Mouse (Mus musculus) limb, embryonic 15.5 days (tissue): Measurements from ENCODE around the gene Cbx5. TPM values are rescaled to one million over a fixed set of nuclear protein-coding genes. Genes with fewer than 3 reads are reported as not detected.

Experiments
- ATAC-seq: fragments of 200-750 bp; cut with Nextera tagmentation; 2 replicates; pipeline ENCODE4 v1.8.0; 2017; ENCODE audit warnings: low read depth, moderate TSS enrichment; ENCODE audit not compliant: insufficient number of reproducible peaks, low FRiP score, low TSS enrichment
- H3K27ac ChIP-seq: fragments of 300-500 bp; sonication (generic); 2 replicates; pipeline ENCODE4 v1.5.1; 2015; ENCODE audit warnings: moderate library complexity, mild to moderate bottlenecking, inconsistent platforms
- H3K27me3 ChIP-seq: fragments of 300-500 bp; sonication (generic); 2 replicates; pipeline ENCODE4 v1.6.1; 2015; ENCODE audit warnings: inconsistent platforms
- H3K36me3 ChIP-seq: fragments of 300-500 bp; sonication (generic); 2 replicates; pipeline ENCODE4 v1.6.1; 2015; ENCODE audit warnings: inconsistent platforms
- H3K4me1 ChIP-seq: fragments of 300-500 bp; sonication (generic); 2 replicates; pipeline ENCODE4 v1.6.1; 2015; ENCODE audit warnings: inconsistent platforms
- H3K4me2 ChIP-seq: fragments of 300-500 bp; sonication (generic); 2 replicates; pipeline ENCODE4 v1.6.1; 2015; ENCODE audit warnings: mild to moderate bottlenecking, inconsistent platforms
- H3K4me3 ChIP-seq: fragments of 300-500 bp; sonication (generic); 2 replicates; pipeline ENCODE4 v1.5.1; 2015; ENCODE audit warnings: mild to moderate bottlenecking, inconsistent platforms
- H3K9ac ChIP-seq: fragments of 300-500 bp; sonication (generic); 2 replicates; pipeline ENCODE4 v1.6.1; 2015; ENCODE audit warnings: inconsistent platforms
- H3K9me3 ChIP-seq: fragments of 300-500 bp; sonication (generic); 2 replicates; pipeline ENCODE4 v1.6.1; 2016; ENCODE audit warnings: inconsistent platforms
- WGBS: fragments of 180-500 bp; shearing (Covaris S2); methylation state at CpG from one replicate; pipeline ENCODE4 v1.1.7; 2015; 5-methylcytosine and 5-hydroxymethylcytosine counted together
- polyA plus RNA-seq: library from polyadenylated mRNA; unstranded; fragments of >200 nt; fragmentation: Nextera tagmentation; extraction: Ambion mirVana; gene quantifications from 2 replicates; pipeline ENCODE4 v1.2.1, GENCODE M21; 2015

The Cbx5 gene
- polyA plus RNA-seq, 1 experiment from 2014 or later: 98.4 TPM

DNA sequence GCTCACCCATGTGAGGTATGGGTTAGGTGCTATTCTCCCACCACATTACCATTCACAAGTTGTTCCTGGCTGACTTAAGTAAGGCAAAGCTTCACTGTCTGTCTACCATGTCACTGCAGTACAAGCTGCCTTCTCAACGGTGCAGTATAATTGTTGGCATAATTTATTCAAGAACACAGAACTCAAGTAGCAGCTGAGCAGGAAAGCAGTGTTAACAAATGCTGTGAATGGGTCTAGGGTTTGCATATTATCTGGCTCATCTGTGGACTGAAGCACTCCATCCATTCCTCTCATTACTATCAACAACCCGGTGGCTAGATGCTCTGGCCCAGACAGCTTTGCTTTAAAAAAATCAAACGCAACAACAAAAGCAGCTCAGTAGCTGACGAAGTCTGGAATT lies 41.8 kb downstream of the Cbx5 start:
- H3K4me1 ChIP-seq: peaks cover 5% of the 10 kb centered on the region; the same call in 1 of the 2 replicates
- H3K27me3 ChIP-seq: no peaks in the 10 kb centered on the region
- ATAC-seq: no peak
- peaks cover 58% of the 10 kb centered on the region for H3K36me3 ChIP-seq
- no peak overlapping the region for H3K9ac ChIP-seq
- no peak overlapping the region for H3K4me3 ChIP-seq
- H3K4me2 ChIP-seq: no peak overlapping the region
- WGBS: 86% methylated on average over 4 of the region's 4 CpGs
- H3K27ac ChIP-seq: no peak overlapping the region
- H3K9me3 ChIP-seq: no peaks in the 10 kb centered on the region

DNA sequence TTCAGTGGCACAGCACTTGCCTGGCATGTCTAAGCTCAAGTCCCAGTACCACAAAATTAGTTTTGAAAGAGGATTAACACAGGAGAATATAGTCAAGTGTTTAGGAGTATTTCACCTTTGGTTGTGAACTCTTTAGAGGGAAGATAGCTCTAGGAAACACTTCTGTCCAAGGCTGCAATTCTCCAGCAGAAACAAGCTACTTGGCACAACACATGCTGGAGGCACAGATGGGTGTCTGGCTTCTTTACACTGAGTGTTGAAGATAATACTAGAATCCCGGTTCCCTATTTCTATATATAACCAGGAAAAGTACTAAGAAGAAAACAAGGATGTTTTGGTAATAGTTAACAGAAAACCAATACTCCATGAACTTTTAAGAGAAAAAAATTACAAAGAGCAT lies 42.8 kb downstream of the Cbx5 start:
- Histone ChIP-seq H3K4me3 (no peak overlapping the region), H3K9me3 (no peaks in the 10 kb centered on the region), H3K27me3 (no peaks in the 10 kb centered on the region), H3K4me2 (no peak overlapping the region), H3K4me1 (no peaks in the 10 kb centered on the region), H3K9ac (no peak overlapping the region), H3K36me3 (peaks cover 66% of the 10 kb centered on the region), H3K27ac (no peak overlapping the region)
- 80% methylated on average over 1 of the region's 1 CpGs for WGBS
- no peak for ATAC-seq

DNA sequence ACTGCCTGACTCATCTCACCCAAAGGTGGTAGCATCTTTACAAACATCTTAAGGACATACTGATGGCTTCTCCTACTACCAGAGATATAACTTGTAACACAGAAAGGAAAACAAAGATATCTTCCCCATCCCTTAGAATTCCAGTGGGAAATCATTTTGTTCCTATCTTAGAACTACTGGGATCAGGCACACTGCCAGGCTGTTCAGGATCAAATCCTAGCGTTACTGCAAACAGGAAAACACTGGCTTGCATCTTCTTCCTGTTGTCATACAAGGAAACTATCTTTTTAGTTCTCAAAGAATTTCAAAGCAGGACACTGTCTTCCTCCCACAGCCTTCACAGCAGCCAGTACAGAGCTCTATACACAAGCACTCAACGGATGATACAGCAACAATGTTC lies 46.0 kb downstream of the Cbx5 start:
- H3K4me3 ChIP-seq: no peak overlapping the region
- WGBS: 86% methylated on average over 2 of the region's 2 CpGs

DNA sequence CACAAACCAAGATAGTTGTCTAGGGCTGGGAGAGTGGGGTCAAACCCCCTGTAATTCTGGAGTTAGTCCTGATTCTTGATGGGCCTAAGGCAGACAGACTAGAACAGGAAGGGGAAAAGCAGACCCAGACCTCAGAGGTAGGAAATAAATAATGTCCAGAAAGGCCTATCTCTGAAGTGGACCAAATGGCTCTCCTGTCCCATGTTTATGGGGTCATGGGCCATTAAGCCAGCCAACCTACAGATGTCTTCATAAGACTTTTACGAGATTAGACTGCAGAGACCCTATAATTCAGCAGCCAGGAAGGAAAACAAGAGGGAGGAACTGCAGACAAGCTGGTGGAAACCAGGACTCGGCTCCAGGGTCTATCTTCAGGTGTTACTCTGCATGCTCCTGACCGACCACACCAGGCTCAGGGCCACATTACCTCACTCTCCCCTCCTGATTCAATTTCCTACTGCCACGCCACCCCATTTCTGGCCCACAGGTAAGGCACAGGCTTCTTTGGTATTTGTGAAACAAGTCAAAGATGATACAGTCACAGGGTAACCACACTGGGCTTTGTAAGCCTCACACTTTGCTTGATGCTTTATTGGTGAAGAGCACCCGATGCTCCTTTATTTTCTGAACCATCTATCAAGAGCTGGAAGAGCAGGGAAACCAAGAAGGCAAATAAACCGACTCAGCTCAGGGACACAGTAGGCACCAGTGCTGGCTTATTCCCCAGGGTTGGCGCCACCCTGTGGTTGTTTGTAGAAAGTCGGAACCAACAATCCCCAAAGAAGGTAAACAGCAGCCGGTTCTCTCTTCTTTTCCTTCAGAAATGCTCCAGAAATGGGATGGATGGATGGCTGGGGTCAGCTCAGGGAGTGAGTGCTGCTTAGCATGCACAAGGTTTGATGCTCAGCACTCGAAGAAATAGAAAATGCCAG lies 48.8 kb downstream of the Cbx5 start:
- H3K9ac ChIP-seq: no peak overlapping the region
- peaks cover 40% of the 10 kb centered on the region for H3K36me3 ChIP-seq
- WGBS: 39% methylated on average over 10 of the region's 10 CpGs

More for the DNA sequence above, 46.0 kb downstream of the Cbx5 start:
- H3K36me3 ChIP-seq: peaks cover 63% of the 10 kb centered on the region
- H3K9ac ChIP-seq: no peak overlapping the region
- no peak for ATAC-seq
- H3K27me3 ChIP-seq: no peaks in the 10 kb centered on the region
- H3K9me3 ChIP-seq: no peaks in the 10 kb centered on the region
- no peaks in the 10 kb centered on the region for H3K4me1 ChIP-seq
- H3K4me2 ChIP-seq: no peak overlapping the region
- no peak overlapping the region for H3K27ac ChIP-seq

DNA sequence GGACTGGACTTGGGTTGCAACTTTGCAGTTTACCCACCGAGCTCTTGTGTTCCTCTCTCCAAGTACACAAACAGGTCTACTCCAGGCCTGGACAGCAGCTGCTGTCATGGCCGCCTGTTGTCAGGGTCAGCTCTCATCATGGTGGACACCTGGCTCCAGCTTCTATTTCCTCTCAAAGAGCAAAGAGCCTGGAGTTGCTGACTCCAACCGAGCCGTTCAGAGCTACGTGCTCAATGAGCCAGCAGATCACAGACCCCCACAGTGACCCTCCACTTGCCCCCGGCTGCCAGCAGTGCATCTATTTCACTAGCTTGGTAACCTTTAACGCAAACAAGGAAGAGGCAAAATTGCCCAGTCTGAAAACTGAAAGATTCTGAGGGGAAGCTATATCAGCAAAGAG lies 49.5 kb downstream of the Cbx5 start:
- no peak for ATAC-seq
- H3K27ac ChIP-seq: no peak overlapping the region
- H3K4me1 ChIP-seq: no peaks in the 10 kb centered on the region
- peaks cover 40% of the 10 kb centered on the region for H3K36me3 ChIP-seq
- no peak overlapping the region for H3K4me3 ChIP-seq
- no peak overlapping the region for H3K4me2 ChIP-seq
- no peak overlapping the region for H3K9ac ChIP-seq
- no peaks in the 10 kb centered on the region for H3K27me3 ChIP-seq
- H3K9me3 ChIP-seq: no peaks in the 10 kb centered on the region
- WGBS: 71% methylated on average over 7 of the region's 7 CpGs

More for the DNA sequence above, 48.8 kb downstream of the Cbx5 start:
- no peak overlapping the region for H3K4me2 ChIP-seq
- no peaks in the 10 kb centered on the region for H3K4me1 ChIP-seq
- no peak for ATAC-seq
- H3K9me3 ChIP-seq: no peaks in the 10 kb centered on the region
- H3K4me3 ChIP-seq: no peak overlapping the region
- H3K27ac ChIP-seq: no peak overlapping the region
- no peaks in the 10 kb centered on the region for H3K27me3 ChIP-seq

DNA sequence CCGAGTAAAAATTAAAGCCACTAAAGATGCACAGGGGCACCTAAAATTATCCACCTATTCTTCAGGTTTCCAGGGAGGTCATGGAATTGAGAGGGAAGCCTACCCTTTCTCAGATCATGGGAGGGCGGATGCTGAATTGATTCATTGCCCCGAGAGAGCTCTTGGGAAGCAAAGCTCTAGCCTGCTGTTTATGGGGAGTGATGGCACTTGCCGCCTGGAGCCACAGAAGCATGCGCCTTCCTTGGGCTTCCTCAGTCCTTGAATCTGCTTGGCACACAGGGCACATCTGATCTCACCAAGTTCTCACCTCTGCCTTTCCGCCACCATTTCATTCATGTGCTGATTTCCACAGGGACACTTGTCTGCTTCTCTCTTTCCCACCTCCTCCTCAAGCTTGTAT lies 51.8 kb downstream of the Cbx5 start:
- Histone ChIP-seq H3K9ac (no peak overlapping the region), H3K27me3 (peaks cover 7% of the 10 kb centered on the region; the same call in 1 of the 2 replicates), H3K4me1 (peaks cover 13% of the 10 kb centered on the region), H3K9me3 (no peaks in the 10 kb centered on the region), H3K36me3 (peaks cover 25% of the 10 kb centered on the region), H3K4me3 (no peak overlapping the region), H3K4me2 (no peak overlapping the region), H3K27ac (no peak overlapping the region)
- 67% methylated on average over 6 of the region's 6 CpGs for WGBS
- ATAC-seq: no peak

DNA sequence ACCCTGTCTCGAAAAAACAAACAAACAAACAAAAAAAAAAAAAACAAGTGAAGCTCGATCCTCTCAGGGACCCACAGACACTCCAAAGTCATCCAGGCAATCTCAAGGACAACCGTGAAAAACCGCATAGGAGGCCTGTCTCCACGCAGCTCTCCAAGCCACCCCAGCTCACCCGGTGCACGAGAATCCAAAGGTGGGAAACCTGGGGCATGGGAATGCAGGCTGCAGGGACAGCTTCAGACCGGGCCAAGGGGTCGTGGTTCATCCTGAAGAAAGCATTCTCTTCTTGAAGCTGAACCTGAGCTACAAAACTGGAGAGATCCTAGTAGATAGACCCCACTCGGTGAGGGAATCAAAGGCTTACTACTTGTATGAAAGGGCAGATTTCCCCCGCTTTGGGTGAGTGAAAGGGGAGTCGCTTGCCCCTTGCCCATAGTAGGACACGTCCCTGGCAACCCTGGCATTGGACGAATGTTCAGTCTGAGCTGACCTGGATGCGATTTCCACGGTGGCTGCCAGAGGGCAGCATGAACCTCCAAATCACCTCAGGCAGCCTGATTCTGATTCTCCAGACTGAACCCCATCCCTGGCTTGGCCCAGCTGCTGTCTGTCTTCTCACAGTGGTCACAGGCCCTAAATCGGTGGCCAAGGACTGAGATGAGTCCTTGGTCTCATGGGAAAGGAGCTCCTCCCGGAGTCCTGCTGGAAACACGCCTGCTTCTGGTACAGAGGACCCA lies 54.0 kb downstream of the Cbx5 start:
- WGBS: 52% methylated on average over 19 of the region's 19 CpGs
- H3K27ac ChIP-seq: no peak overlapping the region
- no peaks in the 10 kb centered on the region for H3K9me3 ChIP-seq
- no peak overlapping the region for H3K9ac ChIP-seq
- H3K27me3 ChIP-seq: peaks cover 13% of the 10 kb centered on the region; the same call in 1 of the 2 replicates
- H3K4me1 ChIP-seq: peaks cover 21% of the 10 kb centered on the region
- ATAC-seq: no peak
- no peak overlapping the region for H3K4me2 ChIP-seq
- peaks cover 9% of the 10 kb centered on the region; the same call in 1 of the 2 replicates for H3K36me3 ChIP-seq
- no peak overlapping the region for H3K4me3 ChIP-seq

DNA sequence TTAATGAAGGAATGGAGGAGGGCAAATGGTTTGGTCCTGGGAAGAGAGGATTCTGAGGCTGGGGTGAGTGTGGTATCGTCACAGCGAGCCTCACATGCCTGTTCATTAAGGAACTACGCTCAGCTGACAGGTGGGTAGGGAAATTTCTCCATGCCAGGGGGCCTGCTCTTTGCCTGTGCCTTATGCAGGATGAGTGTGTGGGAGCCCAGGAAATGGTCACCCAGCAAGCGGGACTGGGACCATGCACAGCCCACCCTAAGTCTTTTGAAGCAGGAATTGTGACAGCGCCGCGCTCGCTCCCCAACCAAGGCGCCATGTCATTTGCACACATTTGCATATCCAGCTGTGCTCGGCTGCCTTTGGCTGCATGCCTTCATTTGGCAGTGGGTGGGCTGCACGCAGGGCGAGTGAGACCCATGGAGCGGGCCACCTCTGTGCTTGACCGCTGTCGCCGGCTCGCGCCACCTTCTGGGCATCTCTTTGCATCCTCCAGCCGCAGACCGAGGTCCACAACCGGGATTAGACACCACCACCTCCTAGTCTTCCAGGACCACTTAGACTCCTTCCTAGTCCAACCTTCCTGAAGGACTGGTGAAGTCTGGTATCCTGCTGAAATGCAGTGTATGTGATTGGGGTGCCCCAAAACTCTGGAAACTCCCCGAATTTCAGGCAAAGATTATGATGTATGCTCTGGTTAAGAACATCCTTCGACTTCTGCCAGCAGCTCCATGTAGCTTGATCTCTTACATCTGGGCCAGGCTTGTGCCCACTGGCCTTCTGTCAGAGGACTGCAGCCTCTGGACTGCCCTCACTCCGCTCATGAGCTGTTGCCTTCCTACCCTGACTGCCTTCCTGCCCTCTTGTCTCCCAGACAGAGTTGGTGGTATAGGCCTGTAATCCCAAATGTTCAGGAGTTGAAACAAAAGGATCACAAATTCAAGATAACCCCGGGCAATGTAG lies 55.7 kb downstream of the Cbx5 start:
- H3K27me3 ChIP-seq: peaks cover 27% of the 10 kb centered on the region
- ATAC-seq: no peak; the same call in 1 of the 2 replicates

DNA sequence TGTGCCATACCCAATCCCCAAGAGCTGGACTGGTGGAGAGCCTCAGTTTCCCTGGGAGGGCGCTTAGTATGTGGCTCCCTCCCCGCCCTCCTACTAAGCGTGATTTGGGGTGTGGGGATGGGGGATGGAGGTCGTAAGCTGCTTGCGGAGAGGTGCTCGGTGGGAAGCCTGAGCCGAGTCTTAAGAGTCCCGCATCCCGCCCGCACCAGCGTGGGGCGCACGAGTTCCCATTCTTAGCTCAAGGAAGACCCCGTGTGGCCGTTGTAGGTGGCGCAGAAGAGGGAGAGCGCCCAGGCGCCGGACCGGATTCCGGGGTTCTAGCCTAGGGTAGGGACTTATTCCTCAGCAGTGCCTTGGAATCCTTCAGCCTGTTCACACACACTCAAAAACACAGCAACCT lies 56.5 kb downstream of the Cbx5 start:
- H3K27ac ChIP-seq: no peak overlapping the region

More for the DNA sequence above, 55.7 kb downstream of the Cbx5 start:
- Histone ChIP-seq H3K27ac (no peak overlapping the region), H3K36me3 (no peaks in the 10 kb centered on the region), H3K9ac (no peak overlapping the region), H3K4me3 (peak overlapping the region; percentile 40), H3K4me2 (peak overlapping the region; percentile 76), H3K9me3 (no peaks in the 10 kb centered on the region), H3K4me1 (peaks cover 21% of the 10 kb centered on the region)
- 10% methylated on average over 25 of the region's 25 CpGs for WGBS

DNA sequence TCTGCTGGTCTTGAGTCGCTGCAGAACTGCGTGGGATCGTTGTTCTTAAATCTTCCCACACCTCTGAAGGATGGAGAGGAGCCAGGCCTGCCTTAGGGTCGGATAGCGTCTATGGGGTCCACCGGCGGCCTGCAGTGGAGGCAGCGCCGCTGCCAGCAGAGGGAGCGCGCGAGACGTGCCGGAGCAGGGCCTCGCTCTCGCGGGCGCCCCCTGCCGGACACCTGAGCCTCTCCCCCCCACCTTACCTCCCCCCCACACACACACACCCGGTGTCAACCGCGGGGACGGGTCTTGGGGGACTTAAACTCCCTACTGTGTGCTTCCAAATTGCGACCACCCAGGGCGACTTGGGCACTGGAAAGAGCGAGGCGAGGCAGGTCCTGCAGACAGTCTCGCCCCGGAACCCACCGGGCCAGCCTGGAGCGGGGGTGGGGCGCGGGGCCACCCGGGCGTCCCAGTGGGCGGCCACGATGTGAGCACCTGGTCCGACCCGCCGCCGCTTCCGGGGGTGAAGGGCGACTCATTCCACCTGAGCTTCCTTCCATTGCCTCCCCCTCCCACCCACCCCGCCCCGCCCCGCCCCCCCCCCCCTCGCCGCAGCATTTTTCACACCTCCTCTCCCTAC lies 57.3 kb downstream of the Cbx5 start:
- WGBS: under 1% methylated on average over 33 of the region's 48 CpGs
- no peaks in the 10 kb centered on the region for H3K36me3 ChIP-seq
- peaks cover 28% of the 10 kb centered on the region for H3K4me1 ChIP-seq
- H3K27me3 ChIP-seq: peaks cover 44% of the 10 kb centered on the region
- peak overlapping the region; percentile 40 for H3K4me3 ChIP-seq
- no peak overlapping the region for H3K9ac ChIP-seq
- no peak overlapping the region for H3K27ac ChIP-seq
- H3K4me2 ChIP-seq: peak overlapping the region; percentile 76
- no peaks in the 10 kb centered on the region for H3K9me3 ChIP-seq
- peak; percentile 36; the same call in 1 of the 2 replicates for ATAC-seq

More for the DNA sequence above, 56.5 kb downstream of the Cbx5 start:
- Histone ChIP-seq H3K27me3 (peaks cover 35% of the 10 kb centered on the region), H3K4me1 (peaks cover 21% of the 10 kb centered on the region), H3K9ac (no peak overlapping the region), H3K4me3 (peak overlapping the region; percentile 40), H3K36me3 (no peaks in the 10 kb centered on the region), H3K4me2 (peak overlapping the region; percentile 76), H3K9me3 (no peaks in the 10 kb centered on the region)
- no peak for ATAC-seq
- under 1% methylated on average over 21 of the region's 21 CpGs for WGBS

DNA sequence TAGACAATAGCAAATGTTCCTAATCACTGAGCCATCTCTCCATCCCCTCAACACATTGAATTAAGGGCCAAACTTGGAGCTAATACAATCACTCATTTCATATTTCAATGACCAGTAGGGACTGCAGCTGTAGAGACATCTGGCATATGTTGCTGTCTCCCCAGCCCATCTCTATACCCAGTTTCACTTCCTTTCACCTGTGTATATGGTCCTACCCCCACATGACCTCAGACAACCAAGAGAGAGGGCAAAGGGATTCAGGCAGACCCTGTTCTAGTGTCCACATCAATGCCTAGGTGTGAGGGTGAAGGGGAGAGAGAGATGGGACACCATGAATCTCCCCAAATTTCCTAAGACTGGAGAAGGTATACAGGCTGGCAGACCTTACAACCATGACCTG lies 59.2 kb downstream of the Cbx5 start:
- H3K4me3 ChIP-seq: no peak overlapping the region
- H3K4me2 ChIP-seq: no peak overlapping the region
- H3K9me3 ChIP-seq: no peaks in the 10 kb centered on the region
- ATAC-seq: no peak
- H3K4me1 ChIP-seq: peaks cover 32% of the 10 kb centered on the region
- H3K36me3 ChIP-seq: no peaks in the 10 kb centered on the region
- H3K27ac ChIP-seq: no peak overlapping the region
- H3K9ac ChIP-seq: no peak overlapping the region
- peaks cover 63% of the 10 kb centered on the region for H3K27me3 ChIP-seq
